Mouse (Mus musculus) MEL-GATA-1-ER (cell line): ENCODE results near the gene Abraxas2.
A peak's percentile ranks its signal among the peaks of the same experiment; 100 is the strongest.

Source experiments
- DNase-seq: peaks from one replicate; pipeline ENCODE4 v3.0.0-alpha.2; 2012; ENCODE audit warnings: low read depth; ENCODE audit errors: extremely low read depth

Gene Abraxas2

DNA sequence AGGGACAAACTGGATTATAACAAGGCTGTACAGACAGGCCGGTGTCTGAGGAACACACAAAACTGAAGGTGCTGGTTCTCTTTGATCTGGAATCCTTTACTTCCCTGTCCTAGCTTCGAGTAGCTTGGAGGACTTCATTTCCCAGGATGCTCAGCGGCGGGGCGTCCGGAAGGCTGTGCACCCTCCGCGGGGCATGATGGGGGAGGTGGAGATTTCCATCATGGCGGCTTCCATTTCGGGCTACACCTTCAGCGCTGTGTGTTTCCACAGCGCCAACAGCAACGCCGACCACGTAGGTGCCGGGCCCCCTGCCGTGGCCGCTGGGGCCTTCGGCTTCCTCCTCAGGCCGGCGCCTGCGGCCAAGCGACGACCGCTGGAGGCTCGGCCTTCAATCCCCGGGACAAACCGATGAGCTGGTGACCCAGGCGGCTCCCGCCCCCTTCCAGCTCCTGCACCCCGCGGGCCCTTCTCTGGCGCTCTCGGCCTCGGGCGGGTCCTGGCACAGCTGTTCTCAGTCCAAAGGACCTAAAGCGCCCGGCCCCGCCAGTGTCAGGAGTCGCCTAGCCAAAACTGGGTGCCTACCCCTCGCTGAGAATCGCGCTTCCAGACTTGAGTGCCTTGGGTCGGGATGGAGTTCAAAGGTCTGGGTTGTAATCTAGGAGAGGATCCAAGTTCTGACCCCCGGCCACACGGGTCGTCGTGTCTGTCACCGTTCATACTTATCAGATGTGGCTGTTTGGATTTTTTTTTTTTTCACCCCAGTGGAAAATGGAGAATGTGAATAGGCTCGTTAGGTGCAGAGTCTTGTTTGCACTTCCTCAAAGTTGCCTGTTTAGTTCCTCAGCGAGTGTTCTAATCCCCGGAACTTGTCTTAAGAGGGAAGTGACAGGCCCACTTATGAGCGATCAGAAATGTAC lies at the start of gene Abraxas2:
Gene Abraxas2 (plus strand): TSS at position 184 of the 917 bp plus-strand sequence.
- peak; percentile 92 for DNase-seq

DNA sequence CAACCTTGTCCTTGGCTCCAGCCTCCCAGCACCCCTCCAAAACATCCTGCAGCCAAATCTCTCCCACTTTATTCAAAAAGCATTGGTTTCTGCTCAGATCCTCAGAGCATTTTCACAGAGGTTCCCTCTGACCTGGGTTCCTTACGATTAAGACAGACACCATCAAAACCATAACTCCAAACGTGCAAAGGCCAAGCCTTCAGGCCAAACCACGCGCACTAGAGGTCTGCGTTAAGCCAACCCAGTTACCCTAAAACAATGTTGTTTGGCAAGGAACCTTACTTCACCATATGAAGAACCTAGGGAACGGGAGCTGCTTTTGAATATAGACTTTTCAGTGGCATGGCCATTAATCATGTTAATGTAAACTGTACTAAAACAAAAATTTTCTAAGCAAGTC lies 49.3 kb upstream of the Abraxas2 start:
- DNase-seq: no peak

GRCm38 (mm10) chr7:132810368-132810767 lies 48.7 kb upstream of the Abraxas2 start:
- DNase-seq: no peak

- peak; percentile 65 for DNase-seq
These were observed 48.1 kb upstream of the Abraxas2 start for GRCm38 (mm10) chr7:132810879-132811278.

DNA sequence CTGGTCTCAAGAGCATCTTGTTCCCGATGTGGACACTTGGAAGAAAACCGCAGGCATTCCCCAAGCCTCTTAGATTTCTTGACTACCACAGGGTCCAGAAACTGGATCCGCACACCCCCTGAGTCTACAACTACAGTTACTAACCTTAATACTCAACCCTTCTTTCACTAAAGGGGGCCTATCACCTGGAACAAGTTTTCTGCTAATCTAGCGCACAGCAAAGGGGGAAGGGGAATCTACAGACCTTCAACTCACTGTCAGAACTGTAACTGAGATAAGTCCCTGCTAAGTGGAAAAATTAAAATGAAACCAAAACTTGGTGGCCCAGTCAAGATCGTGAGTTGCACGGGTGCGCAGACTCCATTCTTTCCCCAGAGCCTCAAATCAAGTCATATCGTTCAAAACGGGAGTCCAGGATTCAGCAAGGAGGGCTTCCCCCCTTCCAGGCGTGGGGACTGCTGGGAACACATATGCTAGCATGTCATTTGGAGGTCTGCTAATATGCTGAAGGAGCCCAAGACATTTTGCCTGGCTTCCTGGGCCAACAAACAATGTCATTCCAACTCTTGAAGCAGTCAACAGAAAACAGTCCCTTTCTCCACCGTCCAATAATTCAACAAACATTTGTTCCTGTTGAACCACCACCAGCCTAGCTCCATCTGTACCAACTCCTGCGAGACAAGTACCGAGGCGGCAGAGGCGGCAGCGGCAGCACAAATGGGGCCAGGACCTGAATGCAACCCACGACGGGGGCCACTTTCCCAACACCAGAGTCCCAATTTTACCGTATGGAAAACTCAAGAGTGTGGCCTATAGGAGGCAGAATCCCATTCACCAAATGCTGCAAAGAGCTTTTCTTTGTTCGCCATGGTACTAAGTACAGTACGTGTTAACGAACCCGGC lies 47.1 kb upstream of the Abraxas2 start:
- peak; percentile 60 for DNase-seq

DNA sequence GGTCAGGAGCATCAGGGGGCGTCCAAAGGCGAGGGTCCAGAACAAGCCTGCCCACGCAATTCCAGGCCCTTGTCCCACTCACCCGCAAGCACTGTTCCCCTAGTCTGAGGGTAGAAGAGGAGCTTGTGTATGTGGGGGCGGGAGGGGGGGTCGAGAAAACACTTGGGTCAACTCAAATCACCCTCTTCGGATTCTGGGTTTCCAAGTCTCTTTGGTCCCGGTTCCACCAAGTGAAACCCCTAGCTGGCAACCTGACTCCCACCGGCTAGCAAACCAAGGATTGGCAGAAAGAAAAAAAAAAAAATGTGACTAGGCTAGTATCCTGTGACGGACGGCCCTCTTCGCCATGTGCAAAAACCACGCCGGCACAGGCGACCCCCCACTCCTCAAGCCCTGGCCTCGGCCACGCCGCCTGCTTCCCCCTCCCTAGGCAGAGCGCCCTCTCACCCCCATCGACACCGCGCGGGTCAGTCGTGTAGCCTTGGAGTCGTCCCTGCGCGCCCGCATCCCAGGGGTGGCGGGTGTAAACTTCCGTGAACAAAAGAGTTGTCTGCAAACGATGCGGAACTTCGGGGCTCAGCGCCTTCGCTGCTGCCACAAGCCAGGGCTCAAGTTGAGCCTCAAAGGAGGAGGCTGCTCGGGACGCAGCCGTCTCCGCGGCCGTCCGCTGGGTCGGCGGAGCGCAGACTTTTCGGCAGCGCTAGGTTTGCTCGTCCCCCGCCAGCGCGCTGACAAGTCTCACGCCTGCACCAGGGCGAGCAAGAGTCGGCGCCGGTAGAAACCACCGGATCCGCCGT lies 46.2 kb upstream of the Abraxas2 start:
- DNase-seq: no peak

DNA sequence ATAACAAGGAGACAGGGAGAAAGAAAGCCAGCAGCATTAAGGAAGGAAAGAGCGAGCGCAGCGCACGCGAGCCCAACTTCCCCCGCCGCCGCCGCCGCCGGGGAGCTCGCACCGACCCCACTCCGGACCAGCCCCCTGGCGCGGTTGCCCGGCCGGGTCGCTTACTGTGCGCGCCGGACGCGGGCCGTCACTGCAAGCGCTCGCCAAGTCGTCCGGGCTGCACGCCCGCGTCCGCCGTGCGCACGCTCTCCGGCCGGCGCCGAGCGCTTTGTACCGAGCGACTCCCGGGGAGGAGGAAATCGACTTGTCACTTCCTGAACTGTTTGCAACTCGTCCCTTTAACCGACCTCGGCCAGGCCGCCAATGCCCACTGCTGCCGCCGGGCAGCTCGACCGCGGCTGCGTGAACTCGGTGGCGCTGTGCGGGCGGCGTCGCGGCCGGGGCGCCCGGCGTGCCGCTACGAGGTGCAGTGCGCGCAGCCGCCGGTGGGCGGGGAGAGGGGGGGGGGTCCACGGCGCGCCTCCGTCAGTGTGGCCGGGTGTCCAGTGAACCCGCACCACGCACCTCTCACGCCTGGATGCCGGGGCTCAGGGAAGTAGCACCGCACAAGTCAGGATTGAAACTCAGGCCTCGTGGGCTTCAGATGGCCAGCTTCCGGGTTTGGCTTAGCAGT lies 45.5 kb upstream of the Abraxas2 start, which contains the start of gene Fam53b:
Gene Fam53b (minus strand): TSS at position 471 of the 673 bp plus-strand sequence.
- no peak for DNase-seq

DNA sequence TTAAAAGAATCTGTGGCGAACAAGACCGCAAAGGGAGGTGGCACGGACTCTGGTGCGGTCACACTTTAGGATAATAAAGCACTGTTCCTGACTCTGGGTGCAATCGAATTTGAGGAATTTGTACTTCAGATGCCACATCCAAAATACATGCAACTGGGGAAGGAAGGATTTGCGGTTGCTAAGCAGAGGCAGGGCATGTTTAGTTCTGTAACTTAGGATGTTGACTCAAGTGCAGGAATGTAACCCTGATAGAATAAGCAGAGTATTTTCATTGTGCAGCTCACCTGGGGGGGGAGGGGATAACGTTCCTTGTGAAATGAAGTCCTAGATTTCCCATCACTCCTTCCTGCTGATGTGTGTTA lies 45.0 kb upstream of the Abraxas2 start:
- no peak for DNase-seq

DNA sequence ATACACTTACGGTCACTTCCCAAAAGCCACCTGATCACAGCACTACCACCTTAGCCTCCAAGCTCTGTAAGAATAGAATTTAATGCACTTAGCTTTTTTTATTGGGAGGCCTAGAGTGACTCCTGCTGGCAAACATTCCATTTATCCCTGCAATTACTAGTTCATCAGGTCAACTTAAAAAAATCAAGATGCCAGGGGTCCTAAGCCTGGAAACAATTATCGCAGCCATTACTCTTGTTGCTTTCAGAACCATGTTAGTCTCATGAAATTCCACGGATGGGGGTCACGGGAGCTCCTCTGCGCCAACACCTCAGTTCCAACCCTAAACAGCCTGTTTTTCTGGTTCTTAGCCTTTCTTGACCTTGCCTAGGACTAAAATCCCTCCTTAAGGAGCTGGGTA lies 43.9 kb upstream of the Abraxas2 start:
- no peak for DNase-seq

- DNase-seq: no peak
These were observed 42.5 kb upstream of the Abraxas2 start for GRCm38 (mm10) chr7:132816528-132816927.

DNA sequence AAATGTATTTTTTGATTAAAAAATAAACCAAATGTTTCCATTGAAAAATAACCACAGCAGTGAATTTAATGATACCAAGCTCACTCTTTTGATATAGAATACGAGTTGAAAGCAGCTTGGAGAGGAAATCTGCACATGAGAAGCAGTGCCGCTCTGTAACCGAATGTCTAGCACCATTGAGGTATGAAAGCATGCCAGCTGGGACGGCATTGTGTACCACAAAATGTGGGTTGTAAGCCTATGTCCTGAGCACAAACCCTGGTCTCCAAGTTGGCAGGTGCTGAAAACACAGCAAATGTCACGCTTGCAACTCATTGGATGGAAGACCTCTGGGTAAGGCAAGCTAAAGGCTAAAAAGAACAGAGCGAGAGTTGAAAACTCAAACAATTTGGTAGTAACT lies 42.0 kb upstream of the Abraxas2 start:
- DNase-seq: no peak

DNA sequence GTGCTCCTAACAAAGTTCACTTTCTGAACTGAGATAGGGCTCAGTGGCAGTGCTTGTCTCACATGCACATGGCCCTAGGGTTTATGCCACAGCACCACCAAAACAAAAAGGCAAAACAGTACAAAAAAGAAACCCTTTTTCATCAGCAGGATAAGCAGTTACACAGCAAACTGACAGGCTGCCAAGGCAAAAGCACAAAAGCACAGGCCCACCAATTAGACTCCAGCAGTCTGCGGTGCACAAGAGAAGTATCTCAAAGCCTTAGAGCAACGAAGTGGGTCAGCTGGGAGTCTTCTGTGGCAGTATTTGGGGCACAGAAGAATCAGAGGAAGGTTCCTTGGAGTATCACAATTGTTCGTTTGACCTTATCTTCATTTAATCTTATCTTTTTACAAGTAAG lies 38.3 kb upstream of the Abraxas2 start:
- no peak for DNase-seq

GRCm38 (mm10) chr7:132823832-132824231 lies 35.2 kb upstream of the Abraxas2 start:
- no peak for DNase-seq

DNA sequence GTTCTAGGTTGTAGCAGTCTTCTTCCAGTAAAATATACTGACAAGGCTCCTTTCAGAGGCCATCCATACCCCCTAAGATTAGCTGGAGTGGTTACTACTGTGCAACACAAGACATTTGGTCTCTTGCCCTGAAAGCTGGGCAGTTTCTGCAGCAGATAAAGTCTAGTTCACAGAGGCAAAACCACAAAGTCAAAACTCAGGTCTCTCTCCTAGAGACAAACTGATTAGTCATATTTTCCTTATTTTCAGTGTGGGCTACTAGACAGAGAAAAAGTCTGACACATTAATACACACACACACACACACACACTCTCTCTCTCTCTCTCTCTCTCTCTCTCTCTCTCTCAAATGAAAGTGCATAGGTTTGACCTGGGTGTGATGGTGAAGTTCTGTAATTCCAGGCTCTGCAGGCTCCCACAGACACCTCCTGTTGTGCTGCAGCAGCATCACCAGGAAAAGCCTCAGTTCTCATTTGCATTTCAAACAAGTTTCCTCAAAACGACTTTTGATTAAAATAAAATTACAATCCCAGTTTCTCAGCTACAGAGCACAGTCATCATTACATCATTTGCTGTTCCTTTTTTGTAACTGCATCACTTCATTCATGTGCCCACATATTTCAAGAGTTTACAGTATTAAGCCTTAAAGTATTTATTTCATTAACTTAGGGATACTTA lies 34.5 kb upstream of the Abraxas2 start:
- DNase-seq: peak; percentile 75

- DNase-seq: no peak
These were observed 28.1 kb upstream of the Abraxas2 start for GRCm38 (mm10) chr7:132830955-132831354.

DNA sequence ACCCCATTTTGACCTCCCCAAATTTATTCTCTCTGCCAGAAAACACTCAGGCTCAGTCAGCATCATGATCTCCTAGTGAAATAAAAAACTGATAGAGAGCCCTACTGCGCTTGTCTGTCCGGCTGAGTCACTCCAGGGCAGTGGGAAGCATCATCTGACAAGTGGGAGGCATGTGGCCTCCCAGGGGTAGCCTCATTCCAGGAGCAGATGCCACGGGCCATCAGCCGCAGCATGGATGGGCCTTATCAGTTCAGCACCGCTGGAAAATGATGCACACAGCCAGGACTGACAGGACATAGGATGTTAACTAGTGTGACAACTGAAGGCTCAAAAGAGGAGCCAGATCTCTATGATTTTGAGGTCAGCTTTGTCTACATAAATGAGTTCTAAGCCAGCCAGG lies 17.7 kb upstream of the Abraxas2 start:
- DNase-seq: no peak

DNA sequence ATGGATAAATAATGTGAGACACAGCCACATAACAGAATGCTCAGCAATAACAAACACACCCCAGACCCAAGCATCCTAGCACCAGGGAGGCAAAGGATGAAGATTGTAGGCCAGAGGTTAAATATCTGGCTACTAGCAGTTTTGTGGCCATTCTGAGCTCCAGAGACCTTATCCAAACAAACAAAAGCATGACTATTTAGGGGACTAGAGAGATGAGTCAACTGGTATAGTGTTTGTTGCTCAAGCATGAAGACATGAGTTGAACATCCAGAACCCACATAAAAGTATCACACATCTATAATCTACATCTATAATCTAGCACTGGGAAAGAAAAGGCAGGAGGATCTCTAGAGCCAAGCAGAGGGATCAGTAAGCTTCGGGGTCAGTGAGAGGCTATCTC lies 16.6 kb upstream of the Abraxas2 start:
- no peak for DNase-seq

- DNase-seq: no peak
These were observed 15.9 kb upstream of the Abraxas2 start for GRCm38 (mm10) chr7:132843152-132843551.

DNA sequence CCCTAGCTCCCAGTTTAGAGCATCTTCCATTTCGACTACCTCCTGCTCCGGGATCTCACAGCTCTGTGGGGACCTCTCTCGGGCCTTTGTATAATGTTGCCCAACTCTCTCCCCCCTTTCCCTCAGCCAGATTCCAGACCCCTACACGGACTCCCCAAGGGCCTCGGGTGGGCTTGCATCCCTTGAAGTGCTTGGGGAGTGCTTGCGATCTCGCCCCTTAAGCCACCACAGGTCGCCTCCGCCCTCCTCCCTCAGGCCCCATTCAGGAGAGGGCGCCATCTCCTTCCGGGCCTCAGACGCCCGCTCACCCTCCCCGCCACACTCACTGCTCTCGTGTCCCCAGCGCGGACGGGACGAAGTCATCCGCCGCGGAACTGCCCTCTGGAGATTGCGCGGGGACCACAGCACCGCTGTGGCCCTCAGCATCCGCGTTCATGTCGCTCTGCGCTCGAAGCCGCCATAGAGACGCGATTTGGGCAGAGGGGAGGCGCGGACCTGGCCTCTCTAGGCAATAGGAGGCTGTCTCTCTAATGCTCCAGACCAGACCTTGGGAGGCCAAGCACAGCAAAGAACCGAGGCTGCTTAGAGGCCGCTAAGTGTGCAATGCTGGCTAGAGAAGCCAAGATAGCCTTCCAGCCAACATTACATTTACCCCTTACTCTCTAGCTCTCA lies 6.7 kb upstream of the Abraxas2 start, which contains the start of gene Eef1akmt2:
Gene Eef1akmt2 (minus strand): TSS at position 501 of the 672 bp plus-strand sequence.
- DNase-seq: peak; percentile 75
